In genomic region chr2:168838681-168839080, GRCm38 (mm10) we compare ENCODE assay signal across 10 mouse cellular contexts.
DNase-seq lines count a peak whose midpoint lies in the region; ATAC-seq and TF ChIP-seq lines count a peak whose summit lies in the region.
"Had no signal": no experiment of that assay in that cellular context is flagged by ENCODE, and none has a peak within 500 bp of the region (broad histone marks: within the 10 kb centered on the region; RNA-seq: fewer than 3 reads in every experiment).

No protein-coding gene starts in this region.

- H3K9me3 ChIP-seq in forebrain, embryonic 12.5 days: no peaks in the 10 kb centered on the region
- no peaks in the 10 kb centered on the region for H3K9me3 ChIP-seq in forebrain, postnatal 0 days (ENCODE audit: low read length)
- no peaks in the 10 kb centered on the region for H3K9me3 ChIP-seq in E14TG2a.4 (ENCODE audit: low read length)
- no peaks in the 10 kb centered on the region for H3K9me3 ChIP-seq in forebrain, embryonic 14.5 days (replicated peaks; ENCODE audit: control insufficient read depth, low read length)
- H3K9me3 ChIP-seq in midbrain, embryonic 12.5 days: no peaks in the 10 kb centered on the region

- DNase-seq in forebrain, postnatal 0 days: no peak
- DNase-seq in forebrain, embryonic 14.5 days (ENCODE audit: low spot score): peak; percentile 34
- DNase-seq in adipocyte (ENCODE audit: low spot score): no peak
- DNase-seq in right cerebral cortex, postnatal 25 days: no peak
- DNase-seq in urinary bladder, postnatal 36 days (ENCODE audit: low spot score in 2 of 2): no peak
- DNase-seq: lung, adult 2 months had no signal

- under 1% methylated on average over 12 of the region's 12 CpGs for WGBS in forebrain, embryonic 12.5 days
- 12% methylated on average over 12 of the region's 12 CpGs for WGBS in forebrain, postnatal 0 days
- WGBS in forebrain, embryonic 14.5 days: 6% methylated on average over 12 of the region's 12 CpGs
- WGBS in midbrain, embryonic 12.5 days: 2% methylated on average over 12 of the region's 12 CpGs

- H3K27ac ChIP-seq in forebrain, embryonic 12.5 days: no peak overlapping the region
- H3K27ac ChIP-seq in forebrain, postnatal 0 days (ENCODE audit: low read depth, low read length): no peak overlapping the region
- no peak overlapping the region for H3K27ac ChIP-seq in forebrain, embryonic 14.5 days (ENCODE audit: low read depth, low read length)
- peak overlapping the region; percentile 88 for H3K27ac ChIP-seq in midbrain, embryonic 12.5 days (replicated peaks)

- TF ChIP-seq CTCF in forebrain, postnatal 0 days (IDR thresholded peaks at IDR 0.05; ENCODE audit: low read depth): no peak
- TF ChIP-seq CTCF in E14TG2a.4 (conservative IDR thresholded peaks at IDR 0.05; ENCODE audit: low read length): no peak

- H3K4me1 ChIP-seq in forebrain, embryonic 12.5 days: peaks cover 47% of the 10 kb centered on the region
- no peaks in the 10 kb centered on the region for H3K4me1 ChIP-seq in forebrain, postnatal 0 days (ENCODE audit: insufficient read depth)
- peaks cover 65% of the 10 kb centered on the region for H3K4me1 ChIP-seq in E14TG2a.4 (replicated peaks; ENCODE audit: low read depth, low read length)
- H3K4me1 ChIP-seq in forebrain, embryonic 14.5 days (ENCODE audit: control insufficient read depth, insufficient read depth, low read length): peaks cover 10% of the 10 kb centered on the region; the same call in 1 of the 2 replicates
- H3K4me1 ChIP-seq in midbrain, embryonic 12.5 days: peaks cover 51% of the 10 kb centered on the region

- H3K4me2 ChIP-seq in forebrain, embryonic 12.5 days: peak overlapping the region; percentile 55
- H3K4me2 ChIP-seq in forebrain, postnatal 0 days (ENCODE audit: low read depth): no peak overlapping the region
- H3K4me2 ChIP-seq in forebrain, embryonic 14.5 days (ENCODE audit: low read length): no peak overlapping the region
- H3K4me2 ChIP-seq in midbrain, embryonic 12.5 days (replicated peaks): peak overlapping the region; percentile 52

- no peak overlapping the region for H3K9ac ChIP-seq in forebrain, embryonic 12.5 days
- H3K9ac ChIP-seq in forebrain, postnatal 0 days: no peak overlapping the region
- H3K9ac ChIP-seq in forebrain, embryonic 14.5 days (ENCODE audit: low read length): no peak overlapping the region
- no peak overlapping the region for H3K9ac ChIP-seq in midbrain, embryonic 12.5 days (replicated peaks)

- ATAC-seq in forebrain, embryonic 12.5 days (ENCODE audit: low FRiP score): no peak
- ATAC-seq in forebrain, postnatal 0 days: no peak
- ATAC-seq in forebrain, embryonic 14.5 days: no peak
- ATAC-seq in midbrain, embryonic 12.5 days (ENCODE audit: low FRiP score, low read depth): peak; percentile 45; the same call in 1 of the 2 replicates

- H3K27me3 ChIP-seq in forebrain, embryonic 12.5 days: peaks cover 44% of the 10 kb centered on the region
- H3K27me3 ChIP-seq in forebrain, postnatal 0 days (ENCODE audit: insufficient read depth, low read length): peaks cover 24% of the 10 kb centered on the region
- peaks cover 9% of the 10 kb centered on the region for H3K27me3 ChIP-seq in E14TG2a.4 (ENCODE audit: insufficient read depth, low read length)
- peaks cover 15% of the 10 kb centered on the region for H3K27me3 ChIP-seq in forebrain, embryonic 14.5 days (replicated peaks; ENCODE audit: control insufficient read depth, insufficient read depth, low read length)
- H3K27me3 ChIP-seq in midbrain, embryonic 12.5 days: no peaks in the 10 kb centered on the region

- no peak overlapping the region for H3K4me3 ChIP-seq in forebrain, embryonic 12.5 days (replicated peaks)
- H3K4me3 ChIP-seq in forebrain, postnatal 0 days (ENCODE audit: low read depth, low read length): no peak overlapping the region
- H3K4me3 ChIP-seq in E14TG2a.4 (replicated peaks; ENCODE audit: low read length): peak overlapping the region; percentile 21; the same call in 1 of the 2 replicates
- H3K4me3 ChIP-seq in forebrain, embryonic 14.5 days (ENCODE audit: low read depth, low read length): no peak overlapping the region
- H3K4me3 ChIP-seq in midbrain, embryonic 12.5 days: no peak overlapping the region
- H3K4me3 ChIP-seq: erythroblast, embryonic 14.5 days had no signal

- H3K36me3 ChIP-seq in forebrain, embryonic 12.5 days (replicated peaks): no peaks in the 10 kb centered on the region
- H3K36me3 ChIP-seq in forebrain, postnatal 0 days (ENCODE audit: insufficient read depth): no peaks in the 10 kb centered on the region
- no peaks in the 10 kb centered on the region for H3K36me3 ChIP-seq in E14TG2a.4 (ENCODE audit: insufficient read depth, low read length)
- H3K36me3 ChIP-seq in forebrain, embryonic 14.5 days (ENCODE audit: control insufficient read depth, insufficient read depth, low read length): no peaks in the 10 kb centered on the region
- H3K36me3 ChIP-seq in midbrain, embryonic 12.5 days: no peaks in the 10 kb centered on the region

Comparison
In these comparisons a context has a peak if more than half of its experiments do, and no peak if none do; other contexts are left out.
1. H3K4me2 ChIP-seq: peak in forebrain, embryonic 12.5 days (single experiment) and midbrain, embryonic 12.5 days (single experiment); none in forebrain, postnatal 0 days (single experiment) and forebrain, embryonic 14.5 days (single experiment).